Mouse (Mus musculus) forebrain, embryonic 13.5 days (tissue): ENCODE data around the gene Creb3l2. TPM values are rescaled to one million over a fixed set of nuclear protein-coding genes. Genes with fewer than 3 reads are reported as not detected.
A peak's percentile ranks its signal among the peaks of the same experiment; 100 is the strongest.
"Not testable (repeated sequence)": the region's sequence is repeated elsewhere in the genome, so short reads cannot be mapped to it uniquely, and the experiment has no call there.

Experiments
- ATAC-seq: fragments of 200-750 bp; cut with Nextera tagmentation; 2 replicates; pipeline ENCODE4 v1.8.0; 2017
- H3K27ac ChIP-seq: fragments of 300-500 bp; sonication (generic); 2 replicates; pipeline ENCODE4 v1.5.1; 2015; ENCODE audit warnings: inconsistent platforms, mild to moderate bottlenecking, moderate library complexity
- H3K27me3 ChIP-seq: fragments of 300-500 bp; sonication (generic); 2 replicates; pipeline ENCODE4 v1.6.1; 2015; ENCODE audit warnings: mild to moderate bottlenecking, inconsistent platforms
- H3K36me3 ChIP-seq: fragments of 300-500 bp; sonication (generic); 2 replicates; pipeline ENCODE4 v1.6.1; 2015; ENCODE audit warnings: mild to moderate bottlenecking, inconsistent platforms; ENCODE audit not compliant: poor library complexity, severe bottlenecking
- H3K4me1 ChIP-seq: fragments of 300-500 bp; sonication (generic); 2 replicates; pipeline ENCODE4 v1.6.1; 2015; ENCODE audit warnings: inconsistent platforms
- H3K4me2 ChIP-seq: fragments of 300-500 bp; sonication (generic); 2 replicates; pipeline ENCODE4 v1.6.1; 2015; ENCODE audit warnings: inconsistent platforms, mild to moderate bottlenecking, moderate library complexity
- H3K4me3 ChIP-seq: fragments of 300-500 bp; sonication (generic); 2 replicates; pipeline ENCODE4 v1.5.1; 2015; ENCODE audit warnings: mild to moderate bottlenecking, inconsistent platforms
- H3K9ac ChIP-seq: fragments of 300-500 bp; sonication (generic); 2 replicates; pipeline ENCODE4 v1.6.1; 2015; ENCODE audit warnings: mild to moderate bottlenecking, inconsistent platforms
- H3K9me3 ChIP-seq: fragments of 300-500 bp; sonication (generic); replicated peaks from 2 replicates; pipeline ENCODE4 v1.6.1; 2016; ENCODE audit warnings: inconsistent platforms
- WGBS: fragments of 180-500 bp; shearing (Covaris S2); methylation state at CpG from one replicate; pipeline ENCODE4 v1.1.7; 2015; 5-methylcytosine and 5-hydroxymethylcytosine counted together
- polyA plus RNA-seq: library from polyadenylated mRNA; unstranded; fragments of >200 nt; fragmentation: Nextera tagmentation; extraction: Ambion mirVana; gene quantifications from 2 replicates; pipeline ENCODE4 v1.2.1, GENCODE M21; 2015

Gene Creb3l2
- polyA plus RNA-seq, 1 experiment from 2014 or later, result 2.0 TPM

DNA sequence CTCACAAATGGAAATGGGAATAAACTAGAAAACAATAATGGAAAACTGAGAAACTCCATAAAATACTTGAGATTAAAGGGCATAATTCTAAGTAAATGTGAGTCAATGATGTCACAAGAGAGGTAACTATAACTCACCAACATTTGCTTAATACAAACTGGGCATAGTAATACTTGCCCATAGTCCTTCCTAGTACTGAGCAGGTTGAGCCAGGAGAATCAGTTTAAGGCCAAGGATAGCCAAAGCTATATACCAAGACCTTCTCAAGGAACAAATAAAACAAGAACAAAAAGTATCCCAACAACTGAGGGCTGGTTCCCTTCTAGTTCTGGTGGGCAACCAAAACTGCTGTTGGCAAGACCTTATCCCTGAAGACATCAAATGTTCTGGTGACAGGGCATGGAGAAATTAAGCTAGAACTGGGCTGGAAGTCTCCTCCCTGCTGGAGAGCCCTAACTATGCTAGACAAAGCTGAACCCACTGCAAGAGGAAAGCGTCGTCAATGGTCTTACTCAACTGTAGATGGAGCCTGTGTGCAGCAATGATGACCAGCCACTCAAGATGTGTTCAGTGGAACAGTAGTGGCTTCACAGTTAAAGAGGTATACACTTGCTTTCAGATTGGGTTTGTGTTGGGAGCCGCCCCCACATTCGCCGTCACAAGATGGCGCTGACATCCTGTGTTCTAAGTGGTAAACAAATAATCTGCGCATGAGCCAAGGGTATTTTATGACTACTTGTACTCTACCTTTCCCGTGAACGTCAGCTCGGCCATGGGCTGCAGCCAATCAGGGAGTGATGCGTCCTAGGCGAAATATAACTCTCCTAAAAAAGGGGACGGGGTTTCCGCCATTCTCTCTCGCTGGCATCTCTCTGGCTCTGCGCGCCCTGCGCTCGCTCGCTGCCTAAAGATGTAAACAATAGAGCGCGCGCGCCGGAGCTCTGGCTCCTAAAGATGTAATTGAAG, 21.9 kb upstream of the Creb3l2 start:
- H3K9ac ChIP-seq, H3K9me3 ChIP-seq, H3K27me3 ChIP-seq, H3K4me1 ChIP-seq, H3K36me3 ChIP-seq: not testable (repeated sequence)
- Histone ChIP-seq H3K4me2 (peak overlapping the region; percentile 61), H3K27ac (0 out of 2 replicates have a peak overlapping the region, but pooled peaks have one; percentile 19), H3K4me3 (peak overlapping the region; percentile 42)
- whole genome bisulfite sequencing, result 0% methylated on average over 7 of the region's 25 CpGs
- peak; percentile 96 for ATAC-seq

DNA sequence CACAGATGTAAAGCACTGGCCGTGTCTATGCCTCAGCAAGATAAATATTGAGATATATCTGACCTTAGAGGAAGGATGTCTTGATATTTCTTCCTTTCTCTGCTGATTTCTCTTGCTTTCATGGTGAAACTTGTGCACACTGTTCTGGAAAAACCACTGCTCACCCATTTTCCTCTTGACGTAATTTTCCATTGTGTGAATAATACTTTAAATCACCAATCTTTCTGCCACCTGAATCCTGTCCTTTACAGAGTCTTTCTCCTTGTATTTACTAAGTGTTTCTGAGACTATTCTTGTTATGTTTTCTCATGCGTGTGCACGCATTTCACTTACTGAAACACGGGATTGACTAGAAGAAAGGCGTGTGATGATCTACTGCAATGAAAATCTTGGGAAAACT, 18.7 kb upstream of the Creb3l2 start:
- H3K36me3 ChIP-seq, result no peaks in the 10 kb centered on the region
- H3K27me3 ChIP-seq, result no peaks in the 10 kb centered on the region
- H3K4me1 ChIP-seq, result peaks cover 4% of the 10 kb centered on the region; the same call in 1 of the 2 replicates
- ATAC-seq, result no peak
- H3K4me3 ChIP-seq, result no peak overlapping the region
- no peaks in the 10 kb centered on the region for H3K9me3 ChIP-seq
- WGBS, result 88% methylated on average over 6 of the region's 6 CpGs
- H3K4me2 ChIP-seq, result no peak overlapping the region
- no peak overlapping the region for H3K27ac ChIP-seq
- no peak overlapping the region for H3K9ac ChIP-seq

- 42% methylated on average over 9 of the region's 9 CpGs for WGBS
- not testable (repeated sequence) for H3K4me3 ChIP-seq, H3K9me3 ChIP-seq, H3K4me2 ChIP-seq, H3K36me3 ChIP-seq, H3K27me3 ChIP-seq, H3K9ac ChIP-seq, H3K27ac ChIP-seq, H3K4me1 ChIP-seq, ATAC-seq
Measured at GRCm38 (mm10) chr6:37459656-37460055, 17.7 kb upstream of the Creb3l2 start.

GRCm38 (mm10) chr6:37457990-37458655, 16.2 kb upstream of the Creb3l2 start:
- Histone ChIP-seq H3K36me3 (no peaks in the 10 kb centered on the region), H3K4me2 (no peak overlapping the region), H3K9ac (no peak overlapping the region), H3K27ac (no peak overlapping the region), H3K4me3 (no peak overlapping the region), H3K9me3 (no peaks in the 10 kb centered on the region), H3K4me1 (no peaks in the 10 kb centered on the region), H3K27me3 (no peaks in the 10 kb centered on the region)
- ATAC-seq, result no peak
- WGBS, result 46% methylated on average over 10 of the region's 10 CpGs

- H3K4me3 ChIP-seq, result no peak overlapping the region
- no peaks in the 10 kb centered on the region for H3K36me3 ChIP-seq
- no peaks in the 10 kb centered on the region for H3K4me1 ChIP-seq
- H3K4me2 ChIP-seq, result no peak overlapping the region
- no peak overlapping the region for H3K27ac ChIP-seq
- ATAC-seq, result no peak
- no peaks in the 10 kb centered on the region for H3K27me3 ChIP-seq
- WGBS, result 58% methylated on average over 5 of the region's 5 CpGs
- H3K9me3 ChIP-seq, result no peaks in the 10 kb centered on the region
- H3K9ac ChIP-seq, result no peak overlapping the region
Measured at GRCm38 (mm10) chr6:37455540-37455939, 13.6 kb upstream of the Creb3l2 start.

DNA sequence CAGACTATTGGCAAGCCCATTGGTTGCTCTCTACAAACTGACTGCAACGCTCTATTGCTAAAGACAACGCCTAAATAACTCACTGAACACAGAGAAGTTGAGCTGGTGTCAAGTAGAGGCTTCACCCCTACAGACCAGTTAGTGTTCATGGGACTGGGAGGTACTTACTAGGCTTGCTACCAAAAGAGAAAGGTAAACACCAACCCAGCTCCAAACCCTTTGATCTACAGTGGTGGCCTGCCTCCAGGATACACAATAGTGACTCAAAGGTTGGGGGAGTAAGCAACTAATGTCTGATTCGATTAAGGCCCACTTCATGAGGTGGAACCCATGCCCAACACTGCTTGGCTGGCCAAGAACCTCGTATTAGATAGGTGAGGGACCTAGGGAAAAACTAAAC, 11.1 kb upstream of the Creb3l2 start:
- Histone ChIP-seq H3K4me1 (no peaks in the 10 kb centered on the region), H3K4me3 (no peak overlapping the region), H3K27ac (no peak overlapping the region), H3K9ac (no peak overlapping the region), H3K9me3 (no peaks in the 10 kb centered on the region), H3K36me3 (no peaks in the 10 kb centered on the region), H3K27me3 (no peaks in the 10 kb centered on the region), H3K4me2 (no peak overlapping the region)
- WGBS, result 76% methylated on average over 4 of the region's 4 CpGs
- no peak for ATAC-seq

DNA sequence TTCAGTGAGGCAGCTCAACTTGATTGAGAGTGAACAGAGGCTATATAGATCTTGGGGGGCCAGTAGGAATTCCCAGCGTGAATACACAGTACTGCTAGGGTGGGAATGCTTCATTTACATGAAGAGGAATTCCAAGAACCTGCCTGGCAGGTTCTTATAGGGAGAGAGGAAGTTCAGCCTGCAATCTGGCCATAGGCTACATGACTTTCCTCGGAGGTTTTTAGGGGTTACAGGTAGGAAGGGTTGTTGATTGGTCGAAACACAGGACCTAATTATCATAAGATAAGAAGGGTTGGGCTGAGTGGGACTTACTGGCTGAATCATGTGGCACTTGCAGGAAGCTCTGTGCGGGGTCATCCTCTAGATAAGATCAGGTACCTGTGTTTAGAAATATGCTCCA, 9.7 kb upstream of the Creb3l2 start:
- no peak overlapping the region for H3K27ac ChIP-seq
- no peak for ATAC-seq
- H3K4me2 ChIP-seq, result no peak overlapping the region
- H3K4me1 ChIP-seq, result no peaks in the 10 kb centered on the region
- H3K9me3 ChIP-seq, result no peaks in the 10 kb centered on the region
- no peaks in the 10 kb centered on the region for H3K36me3 ChIP-seq
- 65% methylated on average over 4 of the region's 4 CpGs for WGBS
- no peak overlapping the region for H3K4me3 ChIP-seq
- no peaks in the 10 kb centered on the region for H3K27me3 ChIP-seq
- no peak overlapping the region for H3K9ac ChIP-seq

GRCm38 (mm10) chr6:37447704-37448466, 5.9 kb upstream of the Creb3l2 start:
- Histone ChIP-seq H3K4me2 (no peak overlapping the region), H3K9ac (no peak overlapping the region), H3K9me3 (no peaks in the 10 kb centered on the region), H3K36me3 (no peaks in the 10 kb centered on the region), H3K27ac (no peak overlapping the region), H3K4me1 (peaks cover 2% of the 10 kb centered on the region; the same call in 1 of the 2 replicates), H3K4me3 (no peak overlapping the region), H3K27me3 (no peaks in the 10 kb centered on the region)
- ATAC-seq, result peak; percentile 83
- 29% methylated on average over 10 of the region's 10 CpGs for WGBS

GRCm38 (mm10) chr6:37442781-37443180, 835 bp upstream of the Creb3l2 start:
- no peaks in the 10 kb centered on the region for H3K9me3 ChIP-seq
- H3K9ac ChIP-seq, result peak overlapping the region; percentile 61
- 48% methylated on average over 4 of the region's 4 CpGs for WGBS
- H3K27me3 ChIP-seq, result no peaks in the 10 kb centered on the region; the same call in 1 of the 2 replicates
- no peak overlapping the region for H3K27ac ChIP-seq
- peak; percentile 13; the same call in 1 of the 2 replicates for ATAC-seq
- no peaks in the 10 kb centered on the region for H3K36me3 ChIP-seq
- peaks cover 19% of the 10 kb centered on the region for H3K4me1 ChIP-seq
- peak overlapping the region; percentile 50 for H3K4me2 ChIP-seq
- peak overlapping the region; percentile 45 for H3K4me3 ChIP-seq

- H3K9ac ChIP-seq, result peak overlapping the region; percentile 77
- peak overlapping the region; percentile 51 for H3K27ac ChIP-seq
Measured at GRCm38 (mm10) chr6:37441251-37442011, 515 bp downstream of the Creb3l2 start.

More at GRCm38 (mm10) chr6:37441251-37442011, 515 bp downstream of the Creb3l2 start:
- H3K27me3 ChIP-seq, result no peaks in the 10 kb centered on the region; the same call in 1 of the 2 replicates
- peak; percentile 62 for ATAC-seq
- no peaks in the 10 kb centered on the region for H3K9me3 ChIP-seq
- WGBS, result 2% methylated on average over 39 of the region's 40 CpGs
- no peaks in the 10 kb centered on the region for H3K36me3 ChIP-seq
- H3K4me2 ChIP-seq, result peak overlapping the region; percentile 86
- peak overlapping the region; percentile 73 for H3K4me3 ChIP-seq
- peaks cover 19% of the 10 kb centered on the region for H3K4me1 ChIP-seq
